Mouse (Mus musculus): ENCODE measurements around the gene Dhrs1. TPM values are rescaled to one million over a fixed set of nuclear protein-coding genes. Genes with fewer than 3 reads are reported as not detected.
A peak's percentile ranks its signal among the peaks of the same experiment; 100 is the strongest.

Dhrs1 gene
- polyA plus RNA-seq, 1 experiment = 3.7 TPM

DNA sequence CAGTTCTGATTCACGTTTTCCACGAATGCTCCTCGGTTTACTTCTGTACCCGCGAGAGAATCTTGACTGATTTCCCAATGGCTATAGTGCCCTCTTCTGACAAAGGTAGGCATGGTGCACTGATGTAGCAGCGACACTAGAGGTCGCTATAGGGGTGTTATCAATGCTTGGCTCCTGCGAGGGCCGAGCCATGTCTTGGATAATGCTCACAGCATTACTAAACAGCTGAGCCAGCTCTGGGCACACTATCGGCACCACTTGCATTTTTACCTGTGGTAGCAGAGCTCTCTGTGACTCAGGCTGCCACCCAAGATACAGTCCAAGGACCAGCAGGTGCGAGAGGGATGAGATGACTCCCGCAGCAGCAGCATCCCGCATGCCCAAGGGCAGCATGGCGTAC lies 35.8 kb upstream of the Dhrs1 start:
- peak overlapping the region; percentile 84 for H3K4me3 ChIP-seq (replicated peaks)
- peaks cover 20% of the 10 kb centered on the region for H3K36me3 ChIP-seq (replicated peaks; ENCODE audit: low read length)
- TF ChIP-seq GATA1 (IDR thresholded peaks at IDR 0.05; ENCODE audit: borderline replicate concordance, low read length) (no peak), FLI1 (IDR thresholded peaks at IDR 0.05; ENCODE audit: low read length) (no peak)
- no peaks in the 10 kb centered on the region for H3K9me3 ChIP-seq
- peaks cover 36% of the 10 kb centered on the region for H3K27me3 ChIP-seq (replicated peaks)
- peaks cover 42% of the 10 kb centered on the region for H3K4me1 ChIP-seq

DNA sequence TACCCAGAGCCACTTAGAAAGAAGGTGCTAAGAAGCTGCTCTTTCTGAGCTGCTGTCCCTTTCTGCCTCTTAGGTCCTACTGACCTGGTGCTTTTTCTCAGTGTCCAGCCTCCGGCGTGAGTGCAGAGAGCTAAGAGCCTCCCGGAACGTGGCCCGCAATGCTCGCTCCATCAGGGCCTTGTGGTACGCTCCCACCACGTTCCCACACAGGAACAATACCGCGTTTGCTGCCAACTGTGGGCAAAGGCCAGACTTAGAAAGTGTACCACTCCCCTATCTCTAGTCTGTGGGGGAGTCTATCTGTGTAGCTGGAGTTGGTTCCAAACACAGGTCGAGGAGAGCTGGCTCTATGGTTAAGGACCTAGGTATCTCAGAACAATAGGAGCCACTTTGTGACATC lies 35.2 kb upstream of the Dhrs1 start:
- no peak for TF ChIP-seq GATA1 (IDR thresholded peaks at IDR 0.05; ENCODE audit: borderline replicate concordance, low read length)
- no peak for TF ChIP-seq FLI1 (IDR thresholded peaks at IDR 0.05; ENCODE audit: low read length)
- H3K4me1 ChIP-seq = peaks cover 42% of the 10 kb centered on the region
- H3K4me3 ChIP-seq (replicated peaks) = no peak overlapping the region
- peaks cover 37% of the 10 kb centered on the region for H3K27me3 ChIP-seq (replicated peaks)
- H3K9me3 ChIP-seq = no peaks in the 10 kb centered on the region
- peaks cover 14% of the 10 kb centered on the region for H3K36me3 ChIP-seq (replicated peaks; ENCODE audit: low read length)

DNA sequence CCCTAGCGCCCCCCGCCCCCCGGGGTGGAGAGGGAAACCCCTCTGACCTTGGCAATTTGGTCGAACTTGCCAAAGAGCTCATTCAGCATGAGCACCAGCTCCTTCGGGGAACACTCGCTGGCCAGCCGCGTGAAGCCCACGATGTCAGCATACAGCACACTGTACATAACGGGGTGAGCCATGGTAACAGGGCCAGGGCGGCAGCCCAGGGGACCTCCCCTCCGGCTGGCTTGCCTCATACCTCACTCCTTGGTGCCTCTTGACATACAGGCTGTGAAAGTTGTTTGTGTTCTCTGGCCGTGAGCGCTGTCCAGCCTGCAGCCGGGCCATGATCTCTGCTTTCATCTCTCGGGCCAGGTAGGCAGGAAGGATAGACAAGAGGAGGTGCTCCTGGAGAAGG lies 34.2 kb upstream of the Dhrs1 start:
- Histone ChIP-seq H3K9me3 (no peaks in the 10 kb centered on the region), H3K27me3 (replicated peaks) (peaks cover 44% of the 10 kb centered on the region), H3K4me3 (replicated peaks) (no peak overlapping the region), H3K4me1 (peaks cover 42% of the 10 kb centered on the region), H3K36me3 (replicated peaks; ENCODE audit: low read length) (peaks cover 4% of the 10 kb centered on the region)
- no peak for TF ChIP-seq FLI1 (IDR thresholded peaks at IDR 0.05; ENCODE audit: low read length)
- no peak for TF ChIP-seq GATA1 (IDR thresholded peaks at IDR 0.05; ENCODE audit: borderline replicate concordance, low read length)

DNA sequence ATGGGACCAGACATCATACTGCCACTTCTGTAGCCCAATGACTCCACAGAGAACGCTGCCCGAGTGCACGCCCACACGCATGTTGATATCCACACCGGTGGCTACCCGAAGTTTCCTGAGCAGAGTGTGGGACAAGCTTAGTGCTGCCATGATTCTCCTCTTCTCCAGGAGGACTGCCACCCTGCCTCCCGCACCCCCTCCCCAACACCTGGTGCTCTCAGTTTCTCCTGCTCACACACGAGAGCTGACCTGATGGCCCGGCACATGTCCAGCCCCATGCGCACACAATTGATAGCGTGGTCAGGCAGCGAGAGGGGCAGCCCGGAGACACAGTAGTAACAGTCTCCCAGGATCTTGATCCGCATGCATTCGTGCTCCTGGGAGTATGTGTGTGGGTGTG lies 33.2 kb upstream of the Dhrs1 start:
- H3K4me3 ChIP-seq (replicated peaks) = no peak overlapping the region
- H3K27me3 ChIP-seq (replicated peaks) = peaks cover 50% of the 10 kb centered on the region
- H3K9me3 ChIP-seq = no peaks in the 10 kb centered on the region
- peaks cover 50% of the 10 kb centered on the region for H3K4me1 ChIP-seq
- no peak for TF ChIP-seq FLI1 (IDR thresholded peaks at IDR 0.05; ENCODE audit: low read length)
- no peak for TF ChIP-seq GATA1 (IDR thresholded peaks at IDR 0.05; ENCODE audit: borderline replicate concordance, low read length)
- no peaks in the 10 kb centered on the region for H3K36me3 ChIP-seq (replicated peaks; ENCODE audit: low read length)

DNA sequence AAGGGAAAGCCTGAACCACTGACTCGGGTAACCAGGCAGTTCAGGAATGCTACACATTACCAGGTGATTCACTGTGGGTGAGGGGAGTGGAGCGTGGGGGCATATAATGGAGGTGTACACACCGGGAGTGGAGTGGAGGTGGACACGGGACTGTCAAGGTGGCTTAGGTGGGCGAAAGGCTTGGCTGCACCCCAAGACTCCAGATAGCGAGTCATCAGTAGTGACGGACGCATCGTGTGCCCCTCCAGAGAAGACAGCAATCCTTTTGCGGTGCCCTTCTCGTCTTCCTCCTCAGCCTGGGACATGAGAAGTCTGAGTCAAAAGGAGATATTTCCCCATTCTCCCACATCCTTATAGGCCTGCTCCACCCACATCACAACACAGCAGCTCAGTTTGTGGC lies 32.3 kb upstream of the Dhrs1 start:
- Histone ChIP-seq H3K36me3 (replicated peaks; ENCODE audit: low read length) (no peaks in the 10 kb centered on the region), H3K9me3 (no peaks in the 10 kb centered on the region), H3K4me1 (peaks cover 46% of the 10 kb centered on the region), H3K27me3 (replicated peaks) (peaks cover 51% of the 10 kb centered on the region), H3K4me3 (replicated peaks) (peak overlapping the region; percentile 15)
- no peak for TF ChIP-seq GATA1 (IDR thresholded peaks at IDR 0.05; ENCODE audit: borderline replicate concordance, low read length)
- TF ChIP-seq FLI1 (IDR thresholded peaks at IDR 0.05; ENCODE audit: low read length) = no peak

DNA sequence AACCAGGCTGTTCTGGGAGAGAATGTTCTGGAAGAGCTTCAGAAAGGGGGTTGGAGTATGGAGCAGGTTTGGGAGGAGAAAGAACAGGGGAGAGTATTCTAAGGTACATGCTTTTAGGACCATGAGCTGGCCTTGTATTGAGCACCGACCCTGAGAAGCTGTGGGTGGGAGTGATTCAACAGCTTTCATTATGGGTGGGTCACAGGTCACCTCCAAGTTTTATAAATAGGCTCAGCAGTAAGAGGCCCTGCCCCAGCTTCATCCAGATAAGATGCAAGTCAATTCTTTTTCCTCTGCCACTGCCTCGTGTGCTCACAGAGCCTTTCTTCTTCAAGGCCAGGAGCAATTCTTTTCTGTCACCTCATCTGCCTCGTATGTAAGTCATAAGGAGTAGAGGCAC lies 31.7 kb upstream of the Dhrs1 start:
- no peak for TF ChIP-seq FLI1 (IDR thresholded peaks at IDR 0.05; ENCODE audit: low read length)
- no peak for TF ChIP-seq GATA1 (IDR thresholded peaks at IDR 0.05; ENCODE audit: borderline replicate concordance, low read length)
- Histone ChIP-seq H3K4me1 (peaks cover 44% of the 10 kb centered on the region), H3K4me3 (replicated peaks) (no peak overlapping the region), H3K27me3 (replicated peaks) (peaks cover 52% of the 10 kb centered on the region), H3K36me3 (replicated peaks; ENCODE audit: low read length) (no peaks in the 10 kb centered on the region), H3K9me3 (no peaks in the 10 kb centered on the region)

DNA sequence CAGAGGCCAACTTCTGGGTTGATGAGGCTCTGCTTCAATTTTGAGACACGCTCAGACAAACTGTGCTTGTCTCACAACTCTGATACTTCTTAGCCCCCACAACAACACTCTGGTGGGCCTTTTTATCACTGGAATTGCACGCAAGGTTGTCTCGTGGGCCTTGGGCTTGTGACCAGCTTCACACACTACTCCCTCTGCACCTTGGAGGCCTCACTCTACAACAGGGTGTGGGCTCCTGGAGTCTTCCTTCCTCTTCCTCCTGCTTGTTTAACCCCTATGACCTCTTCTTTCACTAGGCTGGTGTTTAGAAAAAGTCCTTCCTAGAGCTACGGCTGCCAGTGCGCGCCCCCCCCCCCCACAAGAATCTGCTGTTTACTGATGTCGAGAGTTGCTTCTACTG lies 31.2 kb upstream of the Dhrs1 start:
- H3K27me3 ChIP-seq (replicated peaks) = peaks cover 53% of the 10 kb centered on the region
- H3K9me3 ChIP-seq = no peaks in the 10 kb centered on the region
- no peaks in the 10 kb centered on the region for H3K36me3 ChIP-seq (replicated peaks; ENCODE audit: low read length)
- TF ChIP-seq GATA1 (IDR thresholded peaks at IDR 0.05; ENCODE audit: borderline replicate concordance, low read length) = no peak
- no peak for TF ChIP-seq FLI1 (IDR thresholded peaks at IDR 0.05; ENCODE audit: low read length)
- H3K4me1 ChIP-seq = peaks cover 46% of the 10 kb centered on the region
- no peak overlapping the region for H3K4me3 ChIP-seq (replicated peaks)

DNA sequence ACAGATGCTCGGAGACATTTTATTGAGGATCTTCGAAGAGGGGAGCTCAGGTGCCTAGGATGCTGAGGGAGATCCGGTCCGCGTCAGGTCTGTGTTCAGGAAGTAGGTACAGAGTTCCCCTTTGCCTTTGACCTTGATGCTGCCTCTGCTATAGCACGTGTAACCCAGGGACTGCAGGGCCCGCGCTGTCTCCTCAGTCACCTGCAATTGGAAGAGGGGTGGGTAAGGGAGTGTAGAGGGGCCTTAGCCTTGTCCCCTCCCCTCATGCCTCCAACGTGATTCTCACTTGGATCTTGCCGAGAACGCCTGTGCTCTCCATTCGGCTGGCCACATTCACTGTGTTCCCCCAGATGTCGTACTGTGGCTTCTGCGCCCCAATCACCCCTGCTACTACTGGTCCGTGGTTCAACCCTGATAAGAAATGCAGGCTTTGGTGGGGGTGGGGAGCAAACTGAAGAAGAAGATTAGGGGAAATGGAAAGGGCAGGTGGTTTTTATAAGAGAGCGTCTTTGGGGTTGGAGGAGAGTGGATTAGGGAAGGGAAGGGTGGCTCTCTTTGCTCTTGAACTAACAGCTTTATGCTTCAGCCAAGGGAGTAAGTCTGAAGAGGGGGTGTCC lies 23.7 kb upstream of the Dhrs1 start:
- peak overlapping the region; percentile 6 for H3K4me3 ChIP-seq (replicated peaks)
- H3K27me3 ChIP-seq (replicated peaks) = peaks cover 58% of the 10 kb centered on the region

DNA sequence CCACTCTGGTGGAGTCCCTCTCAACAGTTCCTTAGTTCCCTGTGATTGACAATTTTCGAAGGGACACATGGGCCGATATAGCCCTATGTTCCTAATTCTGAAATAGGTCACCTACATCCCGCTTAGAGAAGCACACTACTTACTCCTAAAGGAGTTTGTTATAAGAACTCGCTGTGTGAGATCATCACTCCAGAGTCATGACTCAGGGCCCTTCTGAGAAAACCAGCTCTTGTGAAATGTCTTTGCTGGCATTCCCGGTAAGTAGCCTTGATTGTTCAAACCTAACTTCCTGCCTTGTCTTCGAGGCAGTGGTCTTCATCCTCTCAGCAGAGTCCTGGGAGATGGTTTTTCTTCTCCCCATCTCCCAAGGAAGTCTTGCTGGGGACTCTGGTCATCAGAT lies 23.1 kb upstream of the Dhrs1 start:
- no peaks in the 10 kb centered on the region for H3K9me3 ChIP-seq
- H3K4me3 ChIP-seq (replicated peaks) = no peak overlapping the region
- TF ChIP-seq FLI1 (IDR thresholded peaks at IDR 0.05; ENCODE audit: low read length) (no peak), GATA1 (IDR thresholded peaks at IDR 0.05; ENCODE audit: borderline replicate concordance, low read length) (no peak)
- no peaks in the 10 kb centered on the region for H3K36me3 ChIP-seq (replicated peaks; ENCODE audit: low read length)
- H3K4me1 ChIP-seq = peaks cover 73% of the 10 kb centered on the region
- peaks cover 51% of the 10 kb centered on the region for H3K27me3 ChIP-seq (replicated peaks)

More for the DNA sequence above, 23.7 kb upstream of the Dhrs1 start:
- H3K9me3 ChIP-seq = no peaks in the 10 kb centered on the region
- H3K4me1 ChIP-seq = peaks cover 73% of the 10 kb centered on the region
- no peak for TF ChIP-seq GATA1 (IDR thresholded peaks at IDR 0.05; ENCODE audit: borderline replicate concordance, low read length)
- TF ChIP-seq FLI1 (IDR thresholded peaks at IDR 0.05; ENCODE audit: low read length) = no peak
- no peaks in the 10 kb centered on the region for H3K36me3 ChIP-seq (replicated peaks; ENCODE audit: low read length)

DNA sequence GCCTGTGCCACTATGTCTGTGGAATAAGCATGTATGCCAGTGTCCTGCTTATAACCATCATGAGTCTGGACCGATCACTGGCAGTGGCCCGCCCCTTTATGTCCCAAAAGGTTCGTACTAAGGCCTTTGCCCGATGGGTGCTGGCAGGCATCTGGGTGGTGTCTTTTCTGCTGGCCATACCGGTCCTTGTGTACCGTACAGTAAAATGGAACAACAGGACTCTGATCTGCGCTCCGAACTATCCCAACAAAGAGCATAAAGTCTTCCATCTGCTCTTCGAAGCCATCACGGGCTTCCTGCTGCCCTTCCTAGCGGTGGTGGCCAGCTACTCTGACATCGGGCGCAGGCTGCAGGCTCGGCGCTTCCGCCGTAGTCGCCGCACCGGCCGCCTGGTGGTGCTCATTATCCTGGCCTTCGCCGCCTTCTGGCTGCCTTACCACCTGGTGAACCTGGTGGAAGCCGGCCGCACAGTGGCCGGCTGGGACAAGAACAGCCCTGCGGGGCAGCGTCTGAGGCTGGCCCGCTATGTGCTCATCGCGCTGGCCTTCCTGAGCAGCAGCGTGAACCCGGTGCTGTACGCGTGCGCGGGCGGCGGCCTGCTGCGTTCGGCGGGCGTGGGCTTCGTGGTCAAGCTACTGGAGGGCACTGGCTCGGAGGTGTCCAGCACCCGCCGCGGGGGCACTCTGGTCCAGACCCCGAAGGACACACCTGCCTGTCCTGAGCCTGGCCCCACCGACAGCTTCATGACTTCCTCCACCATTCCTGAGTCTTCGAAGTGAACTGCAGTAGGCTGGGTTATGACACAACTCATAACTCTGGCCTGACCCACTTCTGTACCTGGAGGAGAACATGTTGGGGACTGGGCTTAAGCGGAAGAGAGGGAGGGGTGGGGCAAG lies 22.3 kb upstream of the Dhrs1 start:
- peaks cover 48% of the 10 kb centered on the region for H3K27me3 ChIP-seq (replicated peaks)

More for the DNA sequence above, 22.3 kb upstream of the Dhrs1 start:
- Histone ChIP-seq H3K4me1 (peaks cover 80% of the 10 kb centered on the region), H3K36me3 (replicated peaks; ENCODE audit: low read length) (no peaks in the 10 kb centered on the region), H3K9me3 (no peaks in the 10 kb centered on the region), H3K4me3 (replicated peaks) (peak overlapping the region; percentile 85)
- no peak for TF ChIP-seq FLI1 (IDR thresholded peaks at IDR 0.05; ENCODE audit: low read length)
- TF ChIP-seq GATA1 (IDR thresholded peaks at IDR 0.05; ENCODE audit: borderline replicate concordance, low read length) = no peak

Measured in megakaryocyte, embryonic 14.5 days (primary cell).